Mouse (Mus musculus) left cerebral cortex, adult 9 months (tissue): ENCODE measurements around the gene Rab40c.

Experiments used
- DNase-seq, 2 experiments: peaks; one replicate each; pipeline ENCODE4 v3.0.0; 2022; ENCODE audit warnings: low spot score in 2 of 2

Gene Rab40c

DNA sequence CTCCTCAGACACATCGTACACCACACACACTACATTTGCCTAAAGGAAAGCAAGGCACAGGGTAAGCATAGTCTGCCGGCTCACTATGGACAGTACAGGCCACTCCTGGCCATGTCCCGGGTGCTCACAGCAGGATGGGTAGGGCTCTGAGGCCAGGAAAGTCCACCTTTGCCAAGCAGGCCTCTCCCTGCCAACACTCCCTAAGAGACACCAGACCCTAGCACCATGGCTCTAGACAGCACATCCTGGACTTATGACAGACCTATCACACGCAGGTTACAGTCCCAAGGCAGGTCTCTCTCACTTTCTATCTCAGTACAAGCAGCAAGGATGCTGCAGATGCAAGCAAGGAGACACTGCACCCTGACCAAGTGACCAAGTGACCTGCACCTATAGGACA is 76.4 kb downstream of the Rab40c start:
- DNase-seq = no peak

DNA sequence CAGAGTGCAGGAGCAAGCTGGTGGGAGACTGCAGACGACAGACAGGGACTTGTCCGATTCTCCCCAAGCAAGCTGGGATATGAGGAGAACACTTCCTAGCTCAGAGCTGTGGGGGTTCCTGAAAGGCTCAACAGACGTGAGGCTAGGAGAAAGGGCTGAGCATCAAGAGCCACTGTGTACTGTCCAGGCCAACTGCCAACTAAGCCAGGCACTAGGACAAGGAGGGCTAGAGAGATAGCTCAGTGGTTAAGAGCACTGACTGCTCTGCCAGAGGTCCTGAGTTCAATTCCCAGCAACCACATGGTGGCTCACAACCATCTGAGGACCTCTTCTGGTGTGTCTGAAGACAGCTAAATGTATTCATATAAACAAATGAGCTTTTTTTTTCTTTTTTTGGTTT is 77.0 kb downstream of the Rab40c start:
- DNase-seq = no peak

DNA sequence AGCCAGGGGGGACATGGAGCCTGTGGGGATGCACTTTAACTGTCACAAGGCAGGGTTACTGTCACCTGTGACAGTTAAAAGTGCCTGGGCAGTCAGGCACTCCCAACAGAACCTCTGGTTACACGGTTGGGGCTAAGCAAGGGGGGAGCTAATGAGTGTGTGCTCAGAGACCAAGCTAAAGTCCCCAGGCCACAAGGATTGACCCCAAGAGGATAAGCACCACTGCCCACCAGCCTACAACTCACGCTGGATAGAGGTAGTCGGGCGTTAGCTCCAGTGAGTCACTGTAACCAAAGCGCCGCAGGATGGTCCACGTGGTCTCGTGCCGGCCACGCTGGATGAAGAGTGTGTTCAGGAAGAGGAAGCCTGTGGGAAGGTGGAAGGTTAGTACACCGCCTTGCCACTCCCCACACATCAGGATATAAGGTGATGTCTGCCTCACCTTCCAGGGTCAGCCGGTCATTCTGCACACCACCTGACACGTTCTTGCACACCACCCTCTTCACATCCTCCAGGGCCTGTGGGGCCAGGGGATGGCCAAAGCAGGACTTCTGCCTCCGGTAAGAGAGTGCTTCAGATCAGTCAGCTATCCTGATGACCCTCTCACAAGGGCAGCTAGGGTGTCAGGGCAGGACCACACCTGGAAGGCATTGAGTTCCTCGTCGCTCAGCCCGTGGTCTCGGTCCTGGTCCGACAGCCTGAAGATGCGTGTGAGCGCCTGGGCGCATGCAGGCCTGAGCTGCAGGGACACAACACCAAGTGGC is 78.2 kb downstream of the Rab40c start, which contains the start of gene Gm20683:
Gene Gm20683 (minus strand): TSS at position 647 of the 764 bp plus-strand sequence.
- no peak for DNase-seq

DNA sequence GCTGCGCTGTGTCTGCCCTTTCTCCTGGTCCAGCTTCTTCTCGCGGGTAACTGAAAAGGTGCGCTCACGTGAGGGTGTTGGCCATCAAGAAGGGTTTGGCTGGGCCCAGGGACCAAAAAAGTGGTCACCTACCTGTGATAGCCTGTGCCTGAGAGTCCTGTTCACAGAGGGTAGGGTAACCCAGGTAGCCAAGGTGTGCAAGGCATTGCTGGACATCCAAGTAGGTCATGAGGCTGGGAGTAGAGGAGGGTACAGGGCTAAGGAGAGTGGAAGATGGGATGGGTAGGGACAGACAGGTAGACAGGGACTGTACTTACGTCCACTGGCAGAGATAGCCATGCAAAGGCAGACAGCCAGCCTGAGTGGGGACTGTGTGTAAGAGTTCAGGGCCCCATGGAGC is 79.0 kb downstream of the Rab40c start:
- DNase-seq = no peak

DNA sequence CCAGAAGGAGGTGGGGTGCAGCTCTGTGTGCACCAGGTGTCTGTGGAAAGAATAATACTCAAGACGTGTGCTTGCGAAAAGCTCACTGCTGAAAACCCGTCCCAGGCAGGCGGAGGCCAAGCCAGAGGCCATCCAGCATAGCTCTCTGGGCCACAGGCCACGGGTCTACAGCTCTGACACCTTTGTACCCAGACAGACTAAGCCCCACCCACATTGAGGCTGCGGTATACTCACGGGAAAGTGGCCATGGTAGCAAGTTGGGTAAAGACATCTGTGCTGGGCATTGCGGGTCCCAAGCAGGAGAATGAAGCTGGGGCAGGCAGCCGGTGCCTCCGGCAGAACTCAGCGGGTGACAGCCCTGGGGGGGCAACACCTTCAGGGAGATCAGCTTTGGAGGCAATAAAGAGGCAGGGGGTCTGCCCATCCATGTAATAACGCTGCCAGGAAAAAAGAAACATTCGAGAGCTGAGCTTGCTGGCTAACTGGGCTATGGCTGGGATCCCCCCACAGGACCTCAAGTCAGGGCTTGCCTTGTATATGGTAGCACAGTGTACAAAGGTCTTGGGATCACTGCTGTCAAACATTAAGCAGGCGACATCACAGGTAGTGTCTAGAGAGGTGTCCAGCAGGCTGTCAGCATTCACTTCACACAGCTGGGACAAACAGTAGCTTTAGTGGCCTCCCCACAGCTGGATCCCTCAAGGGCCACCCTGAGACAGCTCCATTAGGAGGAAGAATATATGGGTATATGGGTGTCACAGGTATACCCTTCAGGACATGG is 79.9 kb downstream of the Rab40c start:
- DNase-seq = no peak

DNA sequence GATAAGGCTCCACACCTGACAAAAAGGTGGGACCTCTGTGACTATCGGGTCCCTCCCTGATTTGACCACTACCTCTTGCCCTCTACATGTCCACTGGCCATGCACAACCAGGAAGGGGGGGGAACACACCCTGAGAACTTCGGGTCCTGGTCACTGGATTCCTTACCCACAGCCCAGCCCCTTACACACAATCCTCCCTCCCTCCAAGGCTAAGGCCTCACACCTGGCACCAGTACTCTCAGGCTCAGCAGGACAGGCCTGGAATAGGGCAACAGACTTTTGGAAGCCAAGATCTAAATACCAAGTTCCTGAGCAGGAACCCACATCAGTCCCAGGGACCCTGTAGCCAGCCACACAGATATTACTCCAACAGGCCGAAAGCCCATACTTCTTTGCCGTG is 80.6 kb downstream of the Rab40c start:
- no peak for DNase-seq

DNA sequence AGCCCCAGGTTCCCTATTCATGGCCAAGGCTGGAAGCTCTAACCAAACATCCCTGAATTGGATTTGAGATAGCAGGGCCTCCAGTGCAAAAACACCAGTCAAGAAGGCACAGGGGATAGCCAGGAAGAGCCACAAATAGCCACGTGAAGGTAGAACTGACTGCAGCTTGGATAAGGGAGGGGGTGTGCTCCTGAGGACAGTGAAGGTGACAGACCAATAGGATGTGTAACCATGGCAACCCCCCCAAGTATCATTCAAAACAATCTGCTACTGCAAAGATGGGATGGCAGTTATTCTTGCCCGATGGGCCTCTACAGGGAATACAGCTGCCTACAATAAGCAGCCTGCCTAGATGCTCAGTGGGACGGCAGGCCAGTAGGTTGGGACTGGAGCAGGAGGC is 82.0 kb downstream of the Rab40c start:
- no peak for DNase-seq

DNA sequence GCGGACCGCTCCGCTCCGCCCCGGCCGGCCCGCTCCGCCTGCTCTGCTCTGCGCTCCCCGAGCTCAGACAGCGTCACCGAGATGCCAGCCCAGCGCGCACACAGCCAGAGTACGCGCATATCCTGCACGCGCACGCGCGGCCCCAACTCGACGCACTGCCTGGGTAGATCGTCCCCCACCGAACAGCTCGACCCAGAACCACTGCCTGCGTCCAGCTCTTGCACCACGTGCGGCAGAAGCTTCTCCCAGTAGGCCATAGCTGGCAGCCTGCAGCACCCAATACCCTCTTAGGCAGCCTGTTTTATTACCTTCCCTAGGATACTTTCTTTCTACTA is 82.5 kb downstream of the Rab40c start, which contains the start of gene Rhbdl1:
Gene Rhbdl1 (minus strand): TSS at position 220 of the 335 bp plus-strand sequence.
- DNase-seq = peak in 1 of 2 experiments; percentile 84

DNA sequence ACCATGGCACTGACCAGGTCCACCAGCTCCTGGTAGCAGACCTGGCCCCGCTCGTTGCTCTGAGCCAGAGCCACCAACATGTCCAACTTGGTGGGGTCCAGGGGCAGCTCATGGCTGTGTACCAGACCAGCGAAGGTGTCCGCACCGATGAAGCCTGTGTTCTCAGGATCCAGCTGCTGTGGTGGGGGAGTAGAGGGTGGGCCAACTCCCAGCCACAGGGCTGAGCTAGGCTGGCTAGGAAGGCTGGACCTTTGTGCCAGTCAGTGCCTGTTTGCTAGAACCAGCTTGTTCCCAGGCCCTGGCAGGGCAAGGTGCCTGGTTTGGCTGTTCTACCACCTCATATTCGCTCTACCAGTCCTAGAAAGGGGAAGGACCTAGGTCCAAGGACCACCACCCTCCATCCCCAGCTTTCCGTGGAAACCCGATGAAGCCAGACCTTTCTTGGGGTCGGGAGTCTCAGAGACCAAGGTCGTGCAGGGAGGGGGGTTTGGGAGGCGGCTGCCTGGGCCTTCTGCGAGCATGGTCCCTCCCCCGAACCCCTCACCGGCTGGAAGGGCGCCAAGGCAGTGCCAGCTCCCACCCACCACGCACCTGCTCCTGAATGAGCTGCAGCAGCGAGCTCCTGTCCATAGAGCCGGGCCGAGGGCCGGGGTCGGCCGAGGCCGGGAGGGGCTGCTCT is 83.0 kb downstream of the Rab40c start:
- no peak for DNase-seq

DNA sequence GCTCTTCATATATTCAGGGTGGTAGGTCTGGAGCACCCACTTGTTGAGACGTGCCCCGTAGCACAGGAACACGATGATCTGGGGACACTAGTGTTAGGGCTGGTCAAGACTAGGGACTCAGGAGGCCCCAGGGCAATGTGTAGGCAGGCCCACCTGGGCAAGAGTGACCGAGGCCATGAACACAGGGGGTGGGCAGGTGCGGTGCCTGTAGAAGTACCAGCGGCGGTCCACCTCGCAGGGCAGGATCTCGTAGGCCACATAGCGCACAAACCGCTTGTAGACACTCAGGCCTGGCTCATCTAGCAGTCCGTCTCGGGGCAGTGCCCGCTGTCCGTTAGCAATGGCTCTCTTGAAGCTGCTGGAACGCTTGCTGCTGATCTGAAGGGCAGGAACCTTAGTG is 83.7 kb downstream of the Rab40c start:
- DNase-seq = no peak

DNA sequence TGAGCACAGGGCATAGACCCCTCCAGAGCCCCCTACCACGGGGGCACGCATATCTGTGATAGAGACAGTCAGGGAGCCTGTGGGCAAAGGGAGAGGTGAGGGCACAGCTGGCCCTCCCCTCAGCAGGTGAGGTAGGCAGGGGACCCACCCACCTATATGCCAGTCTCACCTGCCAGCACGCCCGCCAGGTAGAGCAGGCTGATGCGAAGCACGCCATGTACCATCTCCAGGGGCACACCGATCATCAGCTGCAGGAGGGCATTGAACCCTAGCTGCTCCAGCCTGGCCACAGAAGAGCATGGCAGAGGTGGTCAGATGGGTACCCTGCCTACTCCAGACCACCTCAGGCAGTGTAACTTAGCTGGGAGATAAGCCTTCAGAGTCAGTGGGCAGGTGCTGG is 84.2 kb downstream of the Rab40c start:
- DNase-seq = no peak

DNA sequence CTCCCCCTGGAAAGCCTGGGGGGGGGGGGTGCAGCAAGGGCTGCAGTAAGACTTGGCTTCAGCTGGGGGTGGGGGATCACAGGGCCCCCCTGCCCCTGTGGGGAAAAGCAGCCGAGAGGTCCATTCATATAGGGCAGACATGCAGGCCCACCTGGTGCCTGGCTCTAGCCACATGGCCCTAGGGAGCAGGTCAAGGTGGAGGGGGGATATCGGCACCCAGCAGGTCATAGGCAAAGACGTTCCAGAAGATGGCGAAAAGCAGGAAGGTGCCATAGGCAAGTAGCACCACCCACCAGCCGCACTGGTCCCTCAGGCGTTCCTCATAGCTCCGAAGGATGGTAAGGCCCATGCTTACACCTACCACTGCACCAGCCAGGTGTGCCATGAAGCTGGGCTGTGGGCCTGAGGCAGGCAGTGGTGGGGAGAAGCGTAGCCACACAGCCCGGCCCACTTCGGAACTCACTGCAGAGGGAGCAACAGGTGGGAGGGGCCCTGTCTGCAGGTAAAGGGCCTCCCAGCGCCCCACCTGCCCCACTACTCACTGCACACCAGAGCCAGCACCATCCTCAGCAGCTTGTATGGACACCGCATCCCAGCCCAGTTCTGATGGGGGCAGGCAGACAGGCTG is 84.8 kb downstream of the Rab40c start:
- no peak for DNase-seq

DNA sequence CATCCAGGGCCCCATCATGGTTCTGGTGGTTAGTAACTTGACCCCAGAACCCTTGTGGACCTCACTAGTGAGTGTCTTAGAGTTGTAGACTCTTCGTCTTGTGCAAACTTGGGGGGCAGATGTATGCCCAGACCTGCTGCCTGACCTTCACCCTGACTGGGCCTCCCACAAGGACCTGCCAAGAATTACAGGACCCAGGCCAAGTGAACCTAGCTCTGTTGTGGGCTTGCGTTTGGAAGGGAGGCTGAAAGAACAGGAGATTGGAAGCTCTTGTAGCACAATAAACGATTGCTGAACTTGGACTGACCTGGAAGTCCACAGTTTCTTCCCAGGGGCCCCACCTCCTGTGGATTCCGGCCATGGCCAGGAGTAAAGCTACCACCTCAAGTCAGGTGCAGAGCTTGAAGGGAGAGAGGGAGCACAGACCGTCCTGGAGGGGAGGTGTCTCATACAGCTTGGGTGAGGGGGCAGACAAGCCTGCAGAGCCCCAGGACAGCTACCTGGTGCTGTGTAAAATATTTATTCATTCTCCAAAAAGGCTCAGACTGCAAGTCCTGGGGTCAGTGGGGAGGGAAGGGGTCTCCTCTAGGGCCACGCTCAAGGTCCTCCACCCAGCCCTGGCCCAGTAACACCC is 85.4 kb downstream of the Rab40c start:
- DNase-seq = no peak

DNA sequence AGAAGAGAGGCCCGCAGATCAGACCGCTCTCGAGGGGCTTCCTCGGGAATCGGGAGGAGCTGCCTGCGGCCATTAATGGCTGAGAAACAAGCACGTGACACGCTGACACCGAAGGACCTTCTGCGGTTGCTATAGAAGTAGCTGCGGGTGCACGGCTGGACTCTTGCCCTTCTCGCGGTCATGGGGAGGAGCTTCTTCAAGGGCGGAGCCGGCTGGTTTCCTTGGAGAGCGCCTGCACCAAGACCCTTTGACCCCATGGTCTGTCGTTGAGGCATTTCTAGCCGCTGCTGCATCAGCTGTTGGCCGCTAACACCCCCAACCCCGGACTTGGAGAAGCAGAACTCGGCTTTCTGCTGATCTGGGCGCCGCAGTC is 86.2 kb downstream of the Rab40c start, which contains the start of gene Stub1:
Gene Stub1 (minus strand): TSS at position 114 of the 373 bp plus-strand sequence.
- peak in 1 of 2 experiments; percentile 86 for DNase-seq

DNA sequence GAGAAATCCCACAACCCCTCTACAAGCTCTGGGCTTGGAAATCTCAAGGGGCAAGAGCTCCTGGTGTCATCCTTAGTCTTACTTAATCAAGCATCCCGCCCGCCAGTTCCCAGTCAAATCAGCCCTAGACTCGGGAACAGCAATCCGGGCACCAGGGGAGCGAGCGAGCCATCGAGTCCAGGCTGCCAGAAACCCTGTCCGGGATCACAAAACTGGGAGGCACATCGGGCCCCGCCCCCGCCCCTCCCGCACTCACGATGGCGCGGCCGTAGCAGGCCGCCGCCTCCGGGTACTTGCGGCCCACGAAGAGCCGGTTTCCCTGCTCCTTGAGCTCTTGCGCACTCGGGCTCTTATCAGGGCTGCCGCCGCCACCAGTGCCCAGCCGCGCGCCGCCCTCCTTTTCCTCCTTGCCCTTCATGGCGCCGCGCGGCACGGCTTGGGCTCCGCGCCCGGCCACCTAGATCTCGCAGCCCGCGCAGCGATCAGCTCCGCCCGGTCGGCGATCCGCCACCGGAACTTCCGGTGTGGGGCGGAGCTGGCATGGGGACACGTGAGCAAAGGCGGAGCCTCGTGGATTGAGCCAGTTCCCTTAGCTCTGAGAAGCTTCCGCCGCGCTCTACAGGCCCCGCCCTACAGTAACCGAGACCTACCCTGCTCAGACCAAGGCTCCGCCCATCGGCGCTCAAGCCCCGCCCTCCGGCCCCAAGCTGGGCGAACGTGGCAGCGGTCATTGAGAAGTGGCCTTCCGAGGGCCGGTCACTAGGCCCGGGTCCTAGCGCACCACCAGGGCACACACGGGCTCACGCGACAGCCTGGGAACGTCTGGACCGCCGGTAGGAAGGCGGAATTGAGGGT is 86.9 kb downstream of the Rab40c start:
- DNase-seq = peak; percentile 98 to 99
